Mouse (Mus musculus): ENCODE measurements around the gene Magoh. TPM values are rescaled to one million over a fixed set of nuclear protein-coding genes. Genes with fewer than 3 reads are reported as not detected.

The Magoh gene
- polyA plus RNA-seq, 1 experiment from 2014 or later = 272 TPM

GRCm38 (mm10) chr4:107928726-107929125 lies 49.2 kb downstream of the Magoh start:
- Histone ChIP-seq H3K27me3 (ENCODE audit: control insufficient read depth, insufficient read depth, low read length) (no peaks in the 10 kb centered on the region), H3K4me1 (ENCODE audit: control insufficient read depth, insufficient read depth, low read length) (no peaks in the 10 kb centered on the region), H3K4me3 (ENCODE audit: low read depth, low read length) (no peak overlapping the region), H3K9me3 (ENCODE audit: control insufficient read depth, low read length) (no peaks in the 10 kb centered on the region), H3K36me3 (ENCODE audit: control insufficient read depth, insufficient read depth, low read length) (no peaks in the 10 kb centered on the region), H3K9ac (ENCODE audit: low read length) (no peak overlapping the region), H3K27ac (ENCODE audit: low read depth, low read length) (no peak overlapping the region), H3K4me2 (no peak overlapping the region)
- ATAC-seq (ENCODE audit: low FRiP score) (no peak), DNase-seq (ENCODE audit: low spot score, missing footprints) (no peak)
- WGBS = 82% methylated on average over 2 of the region's 2 CpGs

- Histone ChIP-seq H3K4me1 (ENCODE audit: control insufficient read depth, insufficient read depth, low read length) (no peaks in the 10 kb centered on the region), H3K27ac (ENCODE audit: low read depth, low read length) (no peak overlapping the region), H3K36me3 (ENCODE audit: control insufficient read depth, insufficient read depth, low read length) (no peaks in the 10 kb centered on the region), H3K9me3 (ENCODE audit: control insufficient read depth, low read length) (no peaks in the 10 kb centered on the region), H3K27me3 (ENCODE audit: control insufficient read depth, insufficient read depth, low read length) (no peaks in the 10 kb centered on the region), H3K4me2 (no peak overlapping the region), H3K9ac (ENCODE audit: low read length) (no peak overlapping the region), H3K4me3 (ENCODE audit: low read depth, low read length) (no peak overlapping the region)
- no peak for ATAC-seq (ENCODE audit: low FRiP score)
- no peak for DNase-seq (ENCODE audit: low spot score, missing footprints)
- WGBS = 77% methylated on average over 3 of the region's 3 CpGs
These were observed 51.9 kb downstream of the Magoh start for GRCm38 (mm10) chr4:107931453-107931852.

GRCm38 (mm10) chr4:107933239-107933638 lies 53.7 kb downstream of the Magoh start:
- 80% methylated on average over 8 of the region's 8 CpGs for WGBS
- ATAC-seq (ENCODE audit: low FRiP score) = no peak
- Histone ChIP-seq H3K4me2 (no peak overlapping the region), H3K9me3 (ENCODE audit: control insufficient read depth, low read length) (no peaks in the 10 kb centered on the region), H3K4me3 (ENCODE audit: low read depth, low read length) (no peak overlapping the region), H3K4me1 (ENCODE audit: control insufficient read depth, insufficient read depth, low read length) (no peaks in the 10 kb centered on the region), H3K36me3 (ENCODE audit: control insufficient read depth, insufficient read depth, low read length) (no peaks in the 10 kb centered on the region), H3K27me3 (ENCODE audit: control insufficient read depth, insufficient read depth, low read length) (no peaks in the 10 kb centered on the region), H3K9ac (ENCODE audit: low read length) (no peak overlapping the region), H3K27ac (ENCODE audit: low read depth, low read length) (no peak overlapping the region)
- DNase-seq (ENCODE audit: low spot score, missing footprints) = no peak

DNA sequence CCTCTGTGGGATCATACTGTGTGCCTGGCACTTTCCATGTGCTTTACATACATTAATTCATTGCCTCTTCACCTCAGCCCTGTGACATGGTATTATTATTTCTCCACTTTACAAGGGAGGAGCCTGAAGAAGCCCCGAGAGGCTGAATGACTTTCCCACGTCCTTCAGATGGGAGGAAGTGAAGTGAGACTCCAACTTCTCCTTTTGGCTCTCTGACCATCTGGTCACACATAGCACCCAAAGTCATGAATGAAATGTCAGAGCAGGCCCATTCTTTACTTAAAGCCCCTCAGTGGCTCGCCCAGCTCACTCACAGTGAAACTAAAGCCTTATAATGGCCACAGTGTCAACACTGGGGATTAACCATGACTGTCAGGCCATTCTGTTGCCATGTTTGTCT lies 55.7 kb downstream of the Magoh start:
- 66% methylated on average over 3 of the region's 3 CpGs for WGBS
- Histone ChIP-seq H3K9me3 (ENCODE audit: control insufficient read depth, low read length) (no peaks in the 10 kb centered on the region), H3K27me3 (ENCODE audit: control insufficient read depth, insufficient read depth, low read length) (no peaks in the 10 kb centered on the region), H3K9ac (ENCODE audit: low read length) (no peak overlapping the region), H3K4me3 (ENCODE audit: low read depth, low read length) (no peak overlapping the region), H3K36me3 (ENCODE audit: control insufficient read depth, insufficient read depth, low read length) (no peaks in the 10 kb centered on the region), H3K4me1 (ENCODE audit: control insufficient read depth, insufficient read depth, low read length) (no peaks in the 10 kb centered on the region), H3K4me2 (no peak overlapping the region), H3K27ac (ENCODE audit: low read depth, low read length) (no peak overlapping the region)
- DNase-seq (ENCODE audit: low spot score, missing footprints) (no peak), ATAC-seq (ENCODE audit: low FRiP score) (no peak)

Other genes starting within 250 kb of the Magoh start
- 11.6 and 12.8 TPM in 2 replicates for gene Dmrtb1, start 195.5 kb upstream of the Magoh start, polyA plus RNA-seq (2014; fragmentation: Nextera tagmentation; extraction: Ambion mirVana)
- gene Lrp8, start 77.5 kb upstream of the Magoh start, polyA plus RNA-seq (2014; fragmentation: Nextera tagmentation; extraction: Ambion mirVana) = 21.3 and 21.4 TPM in 2 replicates
- gene 0610037L13Rik, start 10.1 kb downstream of the Magoh start, polyA plus RNA-seq (2014; fragmentation: Nextera tagmentation; extraction: Ambion mirVana) = 130 and 134 TPM in 2 replicates
- gene Cpt2, start 43.9 kb downstream of the Magoh start, polyA plus RNA-seq (2014; fragmentation: Nextera tagmentation; extraction: Ambion mirVana) = 34.2 and 35.5 TPM in 2 replicates
- not detected in 2 replicates for gene Slc1a7, start 88.6 kb downstream of the Magoh start, polyA plus RNA-seq (2014; fragmentation: Nextera tagmentation; extraction: Ambion mirVana)
- gene Podn, start 216.7 kb downstream of the Magoh start, polyA plus RNA-seq (2014; fragmentation: Nextera tagmentation; extraction: Ambion mirVana) = 0.21 and 0.45 TPM in 2 replicates